Mouse (Mus musculus): Measurements from ENCODE around the gene AI481877.

Gene AI481877

DNA sequence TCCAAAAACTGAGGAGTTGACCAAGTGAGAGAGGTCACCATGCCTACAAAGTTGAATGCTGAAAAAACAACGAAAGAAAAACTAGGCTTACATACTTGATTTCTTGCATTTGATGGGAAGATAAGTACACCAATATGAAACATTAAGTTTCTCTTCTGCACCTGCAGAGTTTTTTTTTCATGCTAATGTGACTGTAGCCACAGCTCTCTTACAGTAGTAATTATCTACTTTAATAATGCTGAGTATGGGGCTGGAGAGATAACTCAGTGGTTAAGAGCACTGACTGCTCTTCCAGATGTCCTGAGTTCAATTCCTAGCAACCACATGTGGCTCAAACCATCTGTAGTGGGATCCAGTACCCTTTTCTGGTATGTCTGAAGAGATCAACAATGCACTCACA is 13.7 kb downstream of the AI481877 start:
- no peak for DNase-seq (ENCODE audit: low spot score in 2 of 2)

DNA sequence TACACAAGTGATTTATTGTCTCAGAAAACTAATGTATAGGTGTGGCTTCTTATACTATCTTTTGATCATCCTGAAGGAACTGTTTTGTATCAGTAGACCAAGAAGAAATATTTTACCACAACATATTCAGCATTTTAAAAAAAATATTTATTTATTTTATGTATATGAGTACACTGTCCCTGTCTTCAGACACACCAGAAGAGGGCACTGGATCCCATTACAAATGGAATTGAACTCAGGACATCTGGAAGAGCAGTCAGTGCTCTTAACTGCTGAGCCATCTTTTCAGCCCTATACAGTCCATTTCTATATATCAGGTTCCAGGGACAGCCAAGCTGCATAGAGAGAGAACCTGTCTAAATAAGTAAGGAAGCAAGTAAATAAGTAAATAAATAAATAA is 15.2 kb downstream of the AI481877 start:
- no peak for DNase-seq (ENCODE audit: low spot score in 2 of 2)

- no peak for DNase-seq (ENCODE audit: low spot score in 2 of 2)
Observed at GRCm38 (mm10) chr4:59117644-59118495, 20.9 kb downstream of the AI481877 start.

- DNase-seq (ENCODE audit: low spot score in 2 of 2) = no peak
Observed at GRCm38 (mm10) chr4:59108721-59109120, 30.1 kb downstream of the AI481877 start.

- DNase-seq (ENCODE audit: low spot score in 2 of 2) = no peak
Observed at GRCm38 (mm10) chr4:59107886-59108285, 30.9 kb downstream of the AI481877 start.

GRCm38 (mm10) chr4:59106661-59107060 is 32.1 kb downstream of the AI481877 start:
- DNase-seq (ENCODE audit: low spot score in 2 of 2) = no peak

DNA sequence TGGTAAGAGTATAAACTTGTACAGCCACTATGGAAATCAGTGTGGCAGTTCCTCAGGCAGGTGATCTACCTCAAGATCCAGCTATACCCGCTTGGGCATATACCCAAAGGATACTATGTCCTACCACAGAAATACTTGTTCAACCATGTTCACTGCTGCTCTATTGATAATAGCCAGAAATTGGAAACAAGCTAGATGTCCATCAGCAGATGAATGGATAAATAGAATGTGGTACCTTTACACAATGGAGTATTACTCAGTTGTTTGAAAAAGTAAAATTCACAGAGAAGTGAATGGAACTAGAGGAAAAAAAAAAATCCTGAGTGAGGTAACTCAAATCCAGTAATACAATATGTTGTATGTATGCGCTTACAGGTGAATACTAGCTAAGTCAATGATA is 34.6 kb downstream of the AI481877 start:
- no peak for DNase-seq (ENCODE audit: low spot score in 2 of 2)

GRCm38 (mm10) chr4:59096393-59096792 is 42.4 kb downstream of the AI481877 start:
- DNase-seq (ENCODE audit: low spot score in 2 of 2) = peak; percentile 42 to 64

DNA sequence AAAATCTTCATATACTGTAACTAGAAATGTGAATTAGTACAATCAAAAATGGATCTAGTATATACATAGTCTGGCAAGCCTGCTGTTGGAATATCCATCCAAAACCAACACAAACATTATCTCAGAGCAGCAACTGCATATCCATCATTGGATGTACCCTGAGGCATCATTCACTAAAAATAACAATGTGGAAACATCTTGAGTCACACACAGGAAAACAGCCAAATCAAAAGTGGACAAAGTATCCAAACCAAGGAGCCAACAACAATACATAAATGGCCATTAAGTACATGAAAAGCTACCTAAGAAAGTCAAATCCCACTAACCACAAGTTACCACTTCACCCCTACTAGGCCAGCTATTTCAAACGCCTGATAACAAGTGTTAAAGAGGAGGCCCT is 49.4 kb downstream of the AI481877 start:
- DNase-seq (ENCODE audit: low spot score in 2 of 2) = no peak

DNA sequence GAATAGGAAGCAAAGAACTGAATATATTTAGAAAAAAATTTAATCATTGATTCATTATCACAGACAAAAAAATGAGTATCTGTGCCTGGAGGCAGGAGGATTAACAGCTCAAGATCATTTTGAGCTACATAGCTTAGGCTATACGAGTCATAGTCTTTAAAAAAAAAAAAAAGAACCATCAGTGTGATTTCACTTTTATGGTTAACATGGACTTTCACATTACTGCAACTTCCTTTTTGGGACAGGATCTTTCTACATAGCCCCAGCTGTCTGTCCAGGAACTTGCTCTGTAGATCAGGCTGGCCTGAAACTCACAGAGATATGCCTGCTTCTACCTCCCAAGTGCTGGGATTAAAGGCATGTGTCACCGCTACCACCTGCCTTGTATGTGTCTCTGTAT is 55.4 kb downstream of the AI481877 start:
- DNase-seq (ENCODE audit: low spot score in 2 of 2) = no peak

DNA sequence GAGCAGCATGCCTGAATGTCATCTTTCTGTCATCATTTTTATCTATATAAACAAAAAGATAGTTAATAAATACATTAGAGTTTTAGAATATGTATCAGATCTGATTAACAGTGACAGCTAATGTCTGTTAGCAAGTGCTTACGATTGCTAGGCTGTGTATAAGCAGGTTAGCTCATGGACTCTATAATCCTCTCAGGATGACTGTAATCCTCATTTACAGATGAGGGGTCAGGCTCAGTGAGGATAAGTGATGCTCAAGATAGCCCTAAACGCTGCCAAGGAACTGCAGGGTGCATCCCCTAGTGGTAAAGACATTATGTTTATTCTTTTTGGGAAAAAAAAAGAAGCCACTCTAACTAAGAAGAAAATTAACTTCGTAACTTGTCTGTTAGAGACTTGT is 69.5 kb downstream of the AI481877 start:
- DNase-seq (ENCODE audit: low spot score in 2 of 2) = no peak

DNA sequence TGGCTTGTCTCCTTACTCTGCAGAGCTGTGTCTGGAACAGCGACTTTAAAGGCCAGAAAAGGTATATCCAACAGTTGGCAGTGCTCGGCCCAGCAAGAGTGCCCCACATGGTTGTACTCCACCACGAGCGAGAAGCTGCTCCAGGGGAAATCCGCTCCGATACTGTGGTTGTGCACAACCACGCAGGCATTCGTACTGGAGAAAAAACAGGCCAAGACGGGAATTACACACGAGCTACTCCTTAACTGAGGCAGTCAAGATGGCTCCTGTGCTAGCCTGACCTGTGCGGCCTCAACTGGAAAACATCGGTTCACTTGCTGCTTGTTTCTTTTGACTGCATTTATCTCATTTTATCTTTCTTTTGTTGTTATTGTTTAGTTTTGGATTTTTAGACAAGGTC is 76.3 kb downstream of the AI481877 start:
- DNase-seq (ENCODE audit: low spot score in 2 of 2) = no peak

DNA sequence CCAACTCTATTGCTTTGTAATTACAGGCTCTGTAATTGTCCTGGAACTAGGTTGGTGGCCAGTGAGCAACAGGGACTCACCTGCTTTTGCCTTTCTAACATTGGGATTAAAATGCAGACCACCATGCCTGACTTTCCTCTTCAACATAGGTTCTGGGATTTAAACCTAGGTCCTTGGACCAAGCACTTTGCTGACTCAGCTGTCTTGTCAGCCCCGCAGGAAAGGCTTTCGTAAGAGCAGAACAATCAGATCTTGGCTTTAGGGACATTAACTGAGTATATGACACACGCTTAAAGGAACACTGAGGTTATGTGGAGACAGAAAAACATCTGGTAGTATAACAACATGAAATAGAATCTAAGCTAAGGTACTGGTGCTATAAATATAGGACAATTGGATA is 80.9 kb downstream of the AI481877 start:
- DNase-seq (ENCODE audit: low spot score in 2 of 2) = no peak

DNA sequence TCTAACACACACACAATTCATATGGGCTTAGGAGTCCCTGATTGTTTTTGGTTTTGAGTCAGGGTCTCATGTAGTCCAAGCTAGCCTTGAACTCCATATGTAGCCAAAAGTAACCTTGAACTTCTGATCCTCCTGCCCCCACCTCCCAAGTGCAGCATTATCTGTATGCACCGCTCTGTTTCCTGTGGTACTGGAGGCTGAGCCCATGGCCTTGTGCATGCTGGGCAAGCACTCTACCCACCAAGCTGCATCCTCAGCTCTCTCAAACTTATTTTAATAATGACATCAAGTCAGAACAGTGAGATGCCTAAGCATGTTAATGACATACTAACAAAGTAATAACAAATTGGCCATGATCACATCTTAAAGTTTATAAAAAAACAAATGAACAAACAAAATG is 87.7 kb downstream of the AI481877 start:
- no peak for DNase-seq (ENCODE audit: low spot score in 2 of 2)

GRCm38 (mm10) chr4:59047222-59047621 is 91.6 kb downstream of the AI481877 start:
- DNase-seq (ENCODE audit: low spot score in 2 of 2) = no peak

- DNase-seq (ENCODE audit: low spot score in 2 of 2) = no peak
Observed at GRCm38 (mm10) chr4:59043891-59044290, 94.9 kb downstream of the AI481877 start.

DNA sequence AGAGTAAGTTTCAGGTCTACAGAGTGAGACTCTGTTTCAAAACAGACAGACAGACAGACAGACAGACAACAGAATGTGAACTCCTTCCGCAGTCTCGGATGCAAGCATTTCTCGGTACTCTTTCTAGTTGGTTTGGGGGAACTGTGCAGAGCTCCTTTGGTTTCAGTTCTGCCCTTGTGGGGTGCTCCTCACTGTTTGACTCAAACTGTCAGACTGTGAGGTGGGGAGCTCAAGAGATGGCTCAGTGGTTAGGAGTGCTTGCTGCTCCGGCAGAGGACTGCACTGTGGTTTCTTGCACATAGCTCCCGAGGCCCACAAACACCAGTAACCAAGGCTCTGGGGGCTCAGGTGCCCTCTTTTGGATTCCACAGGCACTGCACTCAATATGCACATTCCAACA is 95.7 kb downstream of the AI481877 start:
- DNase-seq (ENCODE audit: low spot score in 2 of 2) = no peak

DNA sequence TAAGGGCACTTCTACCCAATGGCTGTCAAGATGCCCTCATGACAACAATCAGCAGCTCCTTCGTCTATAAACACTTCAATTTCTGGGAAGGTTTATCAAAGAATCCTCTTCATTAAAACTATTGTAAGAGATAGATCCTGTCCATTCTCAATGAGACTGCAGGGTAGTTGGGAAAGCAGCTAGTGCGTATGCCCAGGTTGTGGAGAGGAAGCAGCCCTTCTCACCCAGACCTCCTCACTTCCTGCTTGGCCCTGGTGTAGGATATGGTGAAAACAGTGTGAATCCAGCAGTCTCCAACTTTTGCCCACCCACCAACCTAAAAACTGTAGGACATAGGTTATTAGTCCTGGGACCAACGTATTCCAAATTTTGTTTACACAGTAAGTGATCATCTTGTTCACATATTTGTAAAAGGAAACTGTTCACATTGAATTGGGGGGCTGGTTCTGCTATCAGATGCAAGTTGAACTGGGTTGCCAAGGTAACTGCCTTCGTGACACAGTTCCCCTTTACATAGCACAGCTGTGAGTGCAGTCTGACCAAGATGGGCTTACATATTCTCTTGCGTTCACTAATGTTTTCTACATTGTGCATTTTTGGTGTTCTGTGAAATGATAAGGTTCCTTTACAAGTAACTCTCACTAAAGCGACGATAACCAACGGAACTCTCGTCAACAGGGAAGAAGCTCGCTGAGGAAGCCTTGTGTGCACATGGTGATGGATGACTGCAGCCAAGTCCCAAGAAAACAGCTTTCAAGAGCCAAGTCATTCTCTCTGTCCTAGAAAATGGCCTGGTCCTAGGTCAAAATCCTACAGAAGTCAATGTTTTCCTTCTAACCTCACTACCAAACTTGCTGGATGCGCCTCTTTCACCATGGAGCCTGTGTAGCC is 98.1 kb downstream of the AI481877 start:
- DNase-seq (ENCODE audit: low spot score in 2 of 2) = no peak

DNA sequence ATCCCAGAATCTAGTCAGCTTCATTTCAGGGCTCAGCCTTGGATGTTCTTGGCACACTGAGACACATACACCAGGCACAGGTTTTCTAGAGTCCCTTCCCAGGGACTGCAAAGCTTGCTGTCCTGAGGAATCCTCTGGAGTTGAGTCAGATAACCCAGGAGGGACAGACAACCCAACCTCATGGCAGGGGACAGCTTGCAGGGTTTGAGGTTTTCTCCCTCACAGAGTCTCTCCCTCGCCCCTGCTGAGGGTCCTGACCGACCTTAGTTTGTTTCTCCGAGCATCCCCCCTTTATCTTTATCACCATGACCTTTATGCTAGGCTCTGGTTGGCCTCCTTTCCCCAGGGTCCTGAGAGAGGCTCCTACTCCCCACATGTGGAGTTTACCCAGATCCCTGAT is 101.3 kb downstream of the AI481877 start:
- no peak for DNase-seq (ENCODE audit: low spot score in 2 of 2)

DNA sequence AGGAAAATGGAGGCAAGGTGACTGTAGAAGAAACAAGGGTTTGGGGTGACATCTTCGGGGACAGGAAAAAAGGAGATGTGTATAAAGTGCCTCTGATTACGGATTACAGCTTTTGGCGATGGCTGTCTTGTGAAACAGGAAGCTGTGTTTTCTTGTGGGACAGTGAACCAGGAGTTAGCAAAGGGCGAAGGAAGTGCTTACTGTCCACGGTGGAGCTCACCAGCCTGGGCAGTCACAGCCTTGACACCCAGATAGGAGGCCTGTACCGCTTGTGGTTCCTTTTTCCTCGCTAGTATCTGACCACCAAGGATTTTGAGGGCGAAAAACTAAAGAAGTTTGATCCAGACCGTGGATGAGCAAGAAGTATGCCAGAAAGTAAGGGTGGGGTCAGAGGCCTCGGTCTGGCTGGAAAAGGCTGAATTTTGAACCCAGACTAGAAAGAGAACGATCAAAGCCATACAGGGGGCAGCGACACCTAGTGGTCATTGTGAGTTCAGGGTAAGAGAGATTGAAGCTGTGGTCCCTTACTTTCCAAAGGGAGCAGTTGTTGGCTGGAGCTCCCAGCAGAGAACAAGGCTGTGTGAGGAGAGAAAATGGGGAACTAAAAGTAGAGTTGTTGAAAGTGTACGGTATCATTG is 102.2 kb downstream of the AI481877 start:
- peak; percentile 75 to 87 for DNase-seq (ENCODE audit: low spot score in 2 of 2)

DNA sequence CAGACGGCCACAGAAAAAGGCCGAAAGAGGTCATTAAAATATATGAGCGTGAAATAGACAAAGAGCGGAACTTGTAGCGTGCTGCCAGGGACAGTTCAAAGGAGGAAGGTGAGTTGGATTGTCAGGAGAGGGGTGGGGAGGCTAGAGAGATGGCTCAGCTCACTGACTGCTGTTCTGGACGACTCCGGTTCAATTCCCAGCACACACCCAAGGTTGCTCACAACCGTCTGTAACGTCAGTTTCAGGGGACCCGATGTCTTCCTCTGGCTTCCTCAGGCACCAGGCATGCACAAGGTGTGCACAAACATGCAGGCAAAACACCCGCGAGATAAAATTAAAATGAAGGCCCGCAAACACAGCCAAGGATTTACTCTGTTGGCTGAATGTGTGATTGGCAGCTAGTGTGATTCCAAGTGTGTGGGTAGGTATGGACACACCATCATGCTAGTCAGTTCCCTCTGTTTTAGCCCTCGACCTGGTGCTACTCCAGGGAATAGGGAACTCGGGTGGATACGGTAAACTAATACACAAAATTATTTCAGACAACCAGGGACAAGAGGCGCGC is 102.9 kb downstream of the AI481877 start:
- peak; percentile 25 to 36 for DNase-seq (ENCODE audit: low spot score in 2 of 2)

All from spleen, postnatal 10 days (tissue).